Mouse (Mus musculus) CD4-positive, CD25-positive, alpha-beta regulatory T cell (primary cell): ENCODE data around the gene Hspb2. TPM values are rescaled to one million over a fixed set of nuclear protein-coding genes. Genes with fewer than 3 reads are reported as not detected.

Experiments used
- polyA plus RNA-seq: library from polyadenylated mRNA; unstranded; fragments of 100-300 nt; shearing (Covaris generic); gene quantifications from one replicate; pipeline ENCODE4 v1.2.1, GENCODE M21; 2017

Gene Hspb2
- not detected for polyA plus RNA-seq

DNA sequence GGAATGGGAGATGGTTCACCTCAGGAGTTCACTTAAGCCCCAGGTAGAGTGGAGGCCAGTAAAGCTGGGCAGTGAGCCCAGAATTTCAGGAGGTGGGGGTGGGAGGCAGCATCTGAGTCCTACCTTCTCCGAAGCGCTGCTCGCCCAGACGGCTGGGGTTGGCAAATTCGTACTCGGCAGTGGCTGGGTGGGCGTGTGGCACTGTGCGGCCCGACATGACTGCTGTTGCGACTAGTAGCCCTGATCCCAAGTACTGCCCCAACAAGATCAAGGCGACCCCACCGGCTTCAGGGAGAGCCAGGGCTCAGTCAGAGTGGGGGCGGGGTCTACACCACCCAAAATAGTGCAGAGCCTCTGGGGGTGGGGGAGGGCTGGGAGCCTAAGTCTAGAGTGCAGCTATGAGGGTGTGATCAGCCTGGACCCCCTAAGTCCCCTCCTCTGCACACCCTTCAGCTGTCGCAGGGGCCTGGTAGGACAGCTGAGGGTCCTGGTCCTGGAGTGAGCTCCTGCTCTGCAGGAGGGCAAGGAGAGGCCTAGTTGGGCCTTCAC, at the start of gene Hspb2:
Gene Hspb2, minus strand, starts transcription at position 301 of the 549 bp plus-strand sequence.

DNA sequence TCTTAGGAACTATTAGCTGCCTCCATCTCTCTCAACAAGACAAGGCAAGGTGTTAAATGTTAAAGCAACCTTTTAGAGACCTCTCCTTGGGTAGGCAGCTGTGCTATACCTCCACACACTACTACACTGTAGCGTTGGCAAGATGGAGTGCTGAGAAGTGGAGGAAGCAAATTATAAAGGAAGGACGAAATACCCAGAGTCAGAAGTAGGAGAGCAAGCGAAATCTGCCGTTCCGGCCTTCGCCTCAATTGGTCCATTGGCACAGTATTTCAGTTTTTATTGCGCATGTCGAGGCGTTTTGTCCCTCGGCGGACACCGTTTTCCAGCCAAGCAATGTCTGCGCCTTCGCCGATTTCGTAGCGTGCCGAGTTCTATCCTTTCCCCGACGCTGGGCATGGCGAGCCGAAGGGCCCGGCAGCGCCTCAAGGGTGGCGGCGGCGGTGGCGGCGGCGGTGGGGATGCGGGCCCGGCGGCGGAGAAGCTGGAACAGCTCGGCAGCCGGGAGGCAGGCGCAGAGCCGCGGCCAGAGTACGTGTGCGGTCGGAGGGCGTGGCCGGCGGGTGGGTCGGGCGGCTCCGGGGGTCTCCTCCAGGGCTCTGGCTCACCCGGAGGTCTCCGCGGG, 22.9 kb upstream of the Hspb2 start, which contains the start of the genes Alg9 and 1110032A03Rik:
Gene Alg9, plus strand, starts transcription at position 29 of the 622 bp plus-strand sequence.
Gene 1110032A03Rik, minus strand, starts transcription at position 530 of the 622 bp plus-strand sequence.

DNA sequence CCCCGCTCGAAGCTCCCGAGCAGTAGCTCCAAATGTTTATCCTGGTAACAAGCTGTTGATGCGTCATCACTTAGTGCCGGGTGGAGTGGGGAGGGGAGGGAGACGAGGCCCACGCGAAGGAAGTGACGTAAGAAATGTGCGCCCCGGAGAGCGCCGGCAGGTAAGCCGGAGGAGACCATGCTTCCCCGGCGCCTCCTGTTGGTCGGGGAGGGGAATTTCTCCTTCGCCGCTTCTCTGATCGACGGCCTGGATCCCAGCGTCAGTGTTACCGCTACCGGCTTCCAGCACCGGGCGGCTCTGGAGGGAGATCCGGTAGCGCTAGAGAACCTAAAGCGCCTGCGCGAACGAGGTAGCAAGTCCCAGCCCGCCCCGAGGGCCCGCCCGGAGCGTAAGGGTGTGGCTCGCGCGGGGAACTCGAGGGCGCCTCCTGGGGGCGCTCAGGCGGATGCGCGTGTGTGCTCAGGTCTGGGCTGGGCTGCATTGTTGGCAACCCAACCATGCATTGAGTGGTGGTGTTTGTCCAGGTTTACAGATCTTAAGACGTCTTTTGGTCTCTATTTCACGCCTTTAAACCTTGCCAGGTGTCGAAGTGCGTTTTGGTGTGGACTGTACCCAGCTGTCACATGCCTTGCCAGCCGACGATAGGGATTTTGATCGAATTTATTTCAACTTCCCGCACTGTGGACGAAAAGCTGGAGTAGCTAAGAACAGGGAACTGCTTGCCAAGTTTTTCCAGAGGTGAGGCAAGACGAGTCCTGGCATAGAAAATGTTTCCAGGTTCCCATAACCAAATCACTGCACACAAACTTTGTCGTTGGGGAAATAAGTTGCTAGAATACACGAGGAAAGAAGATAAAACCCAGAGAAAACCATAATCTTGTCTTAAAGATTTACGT, 16.2 kb upstream of the Hspb2 start, which contains the start of gene Fdxacb1:
Gene Fdxacb1, plus strand, starts transcription at position 130 of the 896 bp plus-strand sequence.

DNA sequence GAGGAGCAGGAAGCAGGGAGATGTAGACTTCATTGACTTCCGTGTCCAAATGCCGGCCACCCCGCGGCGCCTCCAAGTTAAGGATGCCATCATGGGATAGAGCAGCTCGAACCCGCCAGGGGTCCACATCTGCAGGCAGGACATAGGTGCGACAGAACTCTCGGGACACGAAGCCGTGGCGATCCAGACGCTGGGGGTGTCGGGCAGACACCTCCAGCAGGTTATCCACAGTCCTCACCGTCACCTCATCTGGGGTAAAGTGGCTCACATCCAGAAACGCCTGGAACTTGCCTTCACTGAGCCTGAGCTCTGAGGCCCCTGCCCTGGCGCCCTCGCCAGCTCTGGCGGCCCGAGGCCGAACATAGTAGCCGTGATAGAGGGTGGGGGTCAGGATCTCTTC, 831 bp downstream of the Hspb2 start, which contains the start of gene Cryab:
Gene Cryab, plus strand, starts transcription at position 3 of the 400 bp plus-strand sequence.

DNA sequence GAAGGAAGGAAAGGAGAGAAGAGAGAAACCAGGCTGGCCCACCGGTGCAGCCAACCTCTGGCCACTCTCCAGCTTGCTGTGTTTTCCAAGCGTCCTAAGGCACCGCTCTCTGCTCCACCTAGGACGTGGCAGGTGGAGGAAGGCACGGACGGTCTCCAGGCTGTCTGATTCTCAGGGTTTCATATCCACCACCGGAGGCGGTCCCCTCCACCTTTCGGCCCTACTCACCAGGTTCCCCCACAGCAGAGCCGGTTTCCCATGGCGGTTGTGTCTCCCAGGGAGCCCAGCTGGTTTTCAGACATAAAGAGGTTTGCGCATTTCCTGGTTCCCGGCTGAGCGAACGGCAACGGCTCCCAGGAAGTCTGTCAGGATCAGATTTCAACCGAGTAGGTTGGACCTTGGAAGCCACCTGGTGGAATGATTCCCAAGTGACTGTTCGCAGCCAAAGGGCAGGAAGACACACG, 5.9 kb downstream of the Hspb2 start, which contains the start of gene 2310030G06Rik:
Gene 2310030G06Rik, minus strand, starts transcription at position 323 of the 464 bp plus-strand sequence.

DNA sequence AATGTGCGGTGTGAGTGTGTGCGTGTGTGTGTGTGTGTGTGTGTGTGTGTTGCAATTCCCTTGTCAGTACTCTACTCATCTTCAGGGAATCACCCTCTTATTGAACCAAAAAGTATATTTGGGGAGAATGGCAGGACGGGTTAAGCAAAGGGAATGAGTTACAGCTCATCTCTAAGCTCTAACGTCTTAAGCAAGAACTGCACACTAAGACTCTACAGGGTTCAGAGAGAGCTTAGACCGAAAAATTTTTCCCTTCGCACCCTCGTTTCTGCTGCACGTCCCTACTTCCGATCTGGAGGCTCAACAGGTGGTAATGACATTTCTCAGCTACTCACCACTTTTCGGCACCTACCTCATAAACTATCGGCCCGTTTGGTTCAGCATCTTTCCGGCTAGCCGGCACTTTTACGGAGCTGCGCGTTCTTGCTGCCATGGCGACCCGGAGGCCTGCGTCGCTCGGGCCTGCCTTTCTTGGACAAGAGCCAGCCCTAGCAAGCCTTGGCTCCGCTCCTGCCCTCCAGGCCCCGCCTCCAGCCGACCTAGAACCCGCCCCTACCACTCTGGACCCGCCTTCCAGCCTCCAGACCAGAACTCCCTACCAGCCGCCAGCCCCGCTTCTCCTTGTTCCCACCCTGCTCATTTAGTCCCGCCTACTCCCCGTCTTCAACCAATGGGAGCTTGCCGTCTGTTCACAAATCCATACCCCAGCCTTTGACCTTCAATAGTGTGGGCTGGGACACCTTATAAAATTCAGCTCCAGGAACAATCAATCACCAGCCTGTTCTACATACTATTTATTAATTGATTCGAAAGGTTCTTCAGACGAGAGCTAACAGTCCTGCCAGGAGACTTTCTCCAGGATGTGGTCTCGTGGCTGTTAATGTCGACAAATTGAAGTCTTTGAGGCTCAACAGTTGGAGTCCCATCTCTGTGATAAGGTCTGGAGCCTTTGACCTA, 13.0 kb downstream of the Hspb2 start, which contains the start of gene Dixdc1:
Gene Dixdc1, minus strand, starts transcription at position 604 of the 957 bp plus-strand sequence.

Other genes with a start within 250 kb of the Hspb2 start
- 135 TPM for gene Pts, start 223.6 kb downstream of the Hspb2 start, polyA plus RNA-seq
- 3.1 TPM for gene Il18, start 197.5 kb downstream of the Hspb2 start, polyA plus RNA-seq
- 0.68 TPM for gene Bco2, start 197.2 kb downstream of the Hspb2 start, polyA plus RNA-seq
- gene Tex12, start 191.0 kb downstream of the Hspb2 start, polyA plus RNA-seq: 0.18 TPM
- 161 TPM for gene Sdhd, start 148.5 kb downstream of the Hspb2 start, polyA plus RNA-seq
- 99.1 TPM for gene Timm8b, start 148.4 kb downstream of the Hspb2 start, polyA plus RNA-seq
- not detected for gene Pih1d2, start 135.0 kb downstream of the Hspb2 start, polyA plus RNA-seq
- 24.1 TPM for gene Nkapd1, start 134.9 kb downstream of the Hspb2 start, polyA plus RNA-seq
- gene Dlat, start 92.6 kb downstream of the Hspb2 start, polyA plus RNA-seq: 44.4 TPM
- gene Dixdc1, start 12.8 kb downstream of the Hspb2 start, polyA plus RNA-seq: 0.26 TPM
- not detected for gene 2310030G06Rik, start 5.8 kb downstream of the Hspb2 start, polyA plus RNA-seq
- not detected for gene Cryab, start 1.0 kb downstream of the Hspb2 start, polyA plus RNA-seq
- 7.4 TPM for gene Fdxacb1, start 15.9 kb upstream of the Hspb2 start, polyA plus RNA-seq
- 25.6 TPM for gene Alg9, start 22.7 kb upstream of the Hspb2 start, polyA plus RNA-seq
- 16.7 TPM for gene 1110032A03Rik, start 23.2 kb upstream of the Hspb2 start, polyA plus RNA-seq
- gene Ppp2r1b, start 92.9 kb upstream of the Hspb2 start, polyA plus RNA-seq: 79.0 TPM